Mouse (Mus musculus) right cerebral cortex, postnatal 10 days (tissue): ENCODE data around the gene Lhfpl2.

ENCODE experiments used
- DNase-seq, 2 experiments: peaks; one replicate each; pipeline ENCODE4 v3.0.0; 2021; ENCODE audit warnings: low spot score in 2 of 2

Gene Lhfpl2

GRCm38 (mm10) chr13:94212179-94212578 lies 154.6 kb downstream of the Lhfpl2 start:
- DNase-seq, result peak in 1 of 2 experiments; percentile 37

DNA sequence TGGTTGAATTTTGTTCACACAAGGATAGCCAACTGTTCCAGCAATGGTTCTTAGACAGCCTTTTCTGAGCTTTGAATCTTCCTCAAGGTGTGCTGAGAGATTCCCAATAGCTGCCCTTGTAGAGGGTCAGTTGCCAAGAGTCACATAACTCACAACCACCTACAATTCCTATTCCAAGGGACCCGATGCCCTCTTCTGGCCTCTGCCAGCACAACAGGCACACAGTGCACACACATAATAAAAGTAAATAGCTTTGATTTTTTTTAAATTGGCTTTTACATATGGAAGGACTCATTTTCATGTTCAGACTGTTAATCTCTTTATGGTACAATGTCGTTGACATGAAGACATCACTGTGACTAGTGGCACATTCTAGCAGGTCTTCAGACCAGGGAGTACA lies 155.1 kb downstream of the Lhfpl2 start:
- peak in 1 of 2 experiments; percentile 23 for DNase-seq

DNA sequence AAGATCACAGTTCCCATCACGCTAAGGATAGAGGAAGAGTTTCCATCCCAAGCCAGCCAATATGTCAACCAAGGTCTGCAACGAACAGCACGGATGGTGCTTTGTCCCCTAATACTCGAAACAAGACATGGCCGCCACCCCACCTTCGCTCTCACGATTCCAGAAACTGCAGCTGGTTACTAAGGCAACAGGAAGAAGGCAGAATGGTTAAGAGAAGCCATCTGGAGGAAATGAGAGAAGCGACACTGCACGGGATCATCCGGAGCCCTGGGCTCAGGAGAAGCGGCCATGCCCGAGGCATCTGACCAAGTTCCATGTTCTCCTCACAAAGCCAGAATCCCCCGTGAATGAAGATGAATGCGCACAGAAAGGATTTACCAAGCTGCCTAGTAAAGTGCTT lies 166.0 kb downstream of the Lhfpl2 start:
- peak; percentile 47 to 51 for DNase-seq

- DNase-seq, result peak in 1 of 2 experiments; percentile 23
Measured at GRCm38 (mm10) chr13:94224717-94225705, 167.4 kb downstream of the Lhfpl2 start.

GRCm38 (mm10) chr13:94231871-94232270 lies 174.3 kb downstream of the Lhfpl2 start:
- no peak for DNase-seq

- DNase-seq, result no peak
Measured at GRCm38 (mm10) chr13:94239488-94239887, 181.9 kb downstream of the Lhfpl2 start.

DNA sequence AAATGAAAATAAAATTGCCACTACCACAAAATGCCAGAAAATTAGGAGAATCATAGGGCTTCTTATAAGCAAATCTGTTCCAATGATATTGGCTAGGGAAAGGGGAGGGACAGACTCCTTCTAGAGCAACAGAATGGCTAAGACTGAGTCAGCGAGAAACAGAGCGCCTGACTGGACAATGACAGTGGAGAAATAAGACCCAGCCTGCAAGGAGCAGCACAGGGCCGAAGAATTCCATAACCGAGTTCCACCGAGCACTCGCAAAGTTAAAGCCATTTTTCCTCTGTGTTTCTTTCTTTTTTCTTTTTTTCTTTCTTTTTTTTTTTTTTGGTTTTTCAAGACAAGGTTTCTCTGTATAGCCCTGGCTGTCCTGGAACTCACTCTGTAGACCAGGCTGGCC lies 182.5 kb downstream of the Lhfpl2 start:
- no peak for DNase-seq

DNA sequence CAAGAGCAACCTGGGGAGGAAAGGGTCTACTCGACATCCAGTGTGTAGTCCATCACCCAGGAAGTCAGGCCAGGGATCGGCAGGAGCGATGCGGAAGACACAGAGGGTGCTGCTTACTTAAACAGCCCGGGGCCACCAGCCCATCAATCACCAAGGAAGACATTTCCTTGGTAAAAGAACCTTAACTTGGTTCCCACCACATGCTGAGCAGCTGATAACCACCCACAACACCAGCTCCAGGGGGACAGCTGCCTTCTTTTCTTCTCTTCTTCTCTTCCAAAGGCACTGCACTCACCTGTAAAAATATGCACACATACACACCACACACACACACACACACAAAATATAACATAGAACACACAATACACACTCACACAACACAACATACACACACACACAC lies 183.3 kb downstream of the Lhfpl2 start:
- DNase-seq, result no peak

GRCm38 (mm10) chr13:94241892-94242524 lies 184.4 kb downstream of the Lhfpl2 start:
- DNase-seq, result no peak

DNA sequence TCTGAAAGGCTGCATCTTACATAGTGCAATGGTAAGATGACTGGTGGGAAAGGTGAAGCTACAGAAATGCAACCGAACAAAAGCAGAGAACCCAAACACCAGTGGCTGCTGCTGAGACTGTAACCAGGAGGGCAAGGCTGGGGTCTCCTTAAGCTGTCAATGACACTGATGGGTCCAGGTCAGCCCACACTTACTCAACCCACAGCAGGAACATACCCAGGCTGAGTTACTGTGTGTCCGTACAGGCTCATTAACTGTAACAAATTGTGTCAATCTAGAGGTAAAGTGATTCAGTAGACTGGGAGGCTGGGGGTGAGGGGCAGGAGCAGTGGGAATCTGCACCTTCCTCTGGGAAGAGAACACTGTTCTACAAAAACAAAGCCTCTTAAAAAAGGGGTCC lies 185.3 kb downstream of the Lhfpl2 start:
- no peak for DNase-seq
